Mouse (Mus musculus) cerebellum, postnatal 4 days (tissue): ENCODE measurements around the gene Pdrg1.

Source experiments
- DNase-seq, 2 experiments: peaks; one replicate each; pipeline ENCODE4 v3.0.0; 2022; ENCODE audit warnings: low spot score in 2 of 2, mixed read lengths in 1 of 2

Gene Pdrg1

GRCm38 (mm10) chr2:153031126-153032082, 16.2 kb upstream of the Pdrg1 start, which contains the start of gene Xkr7:
Xkr7 (plus strand) TSS chr2:153031852.
- peak in 1 of 2 experiments; percentile 64 for DNase-seq

GRCm38 (mm10) chr2:153030422-153030821, 15.2 kb upstream of the Pdrg1 start:
- peak in 1 of 2 experiments; percentile 50 for DNase-seq

DNA sequence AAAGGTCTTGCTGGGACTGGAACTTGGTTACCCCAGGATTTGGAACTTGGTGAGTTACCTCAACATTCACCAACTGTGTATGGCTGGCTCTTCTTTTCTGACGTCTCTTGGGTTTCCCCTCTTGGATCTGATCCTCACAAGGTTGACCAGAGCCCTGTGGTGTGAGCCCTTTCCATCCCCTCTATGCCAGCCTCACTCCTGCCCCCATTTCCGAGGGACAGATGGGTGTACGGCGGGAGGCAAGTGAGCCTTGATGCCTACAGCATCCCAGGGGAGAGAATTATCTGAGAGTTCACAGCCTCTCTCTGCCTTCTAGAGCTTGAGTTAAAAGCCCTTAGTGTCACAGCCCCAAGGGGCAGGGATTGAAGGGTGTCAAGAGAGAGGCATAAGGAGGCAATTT, 12.3 kb upstream of the Pdrg1 start:
- DNase-seq, result no peak

DNA sequence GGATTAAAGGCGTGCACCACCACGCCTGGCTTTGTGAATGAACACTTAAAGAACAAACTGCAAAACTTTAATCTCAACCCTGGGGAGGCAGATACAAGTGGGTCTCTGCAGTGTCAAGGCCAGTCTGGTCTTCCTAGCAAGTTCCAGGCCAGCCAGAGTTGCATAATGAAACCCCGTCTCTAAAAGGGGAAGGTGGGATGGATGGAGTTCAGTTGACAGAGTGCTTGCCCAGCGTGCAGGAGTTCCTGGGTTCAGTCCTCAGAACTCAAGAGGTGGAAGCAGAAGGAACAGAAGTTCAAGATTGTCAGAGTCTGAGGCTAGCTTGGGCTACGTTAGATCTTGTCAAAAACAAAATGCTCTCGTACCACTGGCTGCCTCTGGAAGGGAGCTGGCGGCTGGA, 10.8 kb upstream of the Pdrg1 start:
- DNase-seq, result no peak

DNA sequence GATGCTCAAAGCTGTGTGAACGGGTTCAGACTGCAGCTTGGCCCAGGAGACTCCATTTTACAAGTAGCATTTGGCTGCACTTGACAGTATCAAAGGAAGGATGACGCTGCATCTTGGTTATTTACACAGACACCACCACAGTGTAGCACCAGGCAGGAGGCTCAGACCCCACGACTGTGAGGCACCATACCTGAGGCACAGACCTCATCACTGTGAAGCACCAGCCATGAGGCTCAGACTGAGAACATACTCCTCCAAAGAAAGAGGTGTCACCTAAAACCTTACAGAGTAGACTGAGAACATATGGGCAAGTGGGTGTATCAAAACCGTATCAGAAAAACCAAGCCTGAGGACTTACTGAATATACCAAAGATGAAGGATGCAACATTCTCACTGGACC, 7.6 kb upstream of the Pdrg1 start:
- DNase-seq, result no peak

- no peak for DNase-seq
Measured at GRCm38 (mm10) chr2:153021163-153021562, 5.9 kb upstream of the Pdrg1 start.

DNA sequence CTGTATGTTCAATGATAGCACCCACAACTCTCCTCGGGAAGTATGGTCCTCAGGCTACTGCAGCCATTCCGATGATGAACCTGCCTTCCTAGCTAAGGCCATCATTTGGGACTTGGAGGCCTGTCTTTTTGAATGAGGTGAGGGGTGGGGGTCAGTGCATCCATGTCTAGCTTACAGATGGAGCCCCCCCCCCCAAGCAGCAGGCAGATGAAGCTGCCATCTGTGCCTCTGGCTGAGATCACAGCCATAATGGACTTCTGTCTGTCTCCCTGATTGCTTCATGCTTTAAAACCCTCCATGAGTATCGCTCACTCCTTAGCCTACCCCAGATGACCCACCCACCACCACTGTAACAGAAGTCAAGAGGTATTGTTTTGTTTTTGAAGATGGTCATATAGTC, 4.1 kb upstream of the Pdrg1 start:
- DNase-seq, result no peak

- no peak for DNase-seq
Measured at GRCm38 (mm10) chr2:153016786-153017185, 1.6 kb upstream of the Pdrg1 start.

DNA sequence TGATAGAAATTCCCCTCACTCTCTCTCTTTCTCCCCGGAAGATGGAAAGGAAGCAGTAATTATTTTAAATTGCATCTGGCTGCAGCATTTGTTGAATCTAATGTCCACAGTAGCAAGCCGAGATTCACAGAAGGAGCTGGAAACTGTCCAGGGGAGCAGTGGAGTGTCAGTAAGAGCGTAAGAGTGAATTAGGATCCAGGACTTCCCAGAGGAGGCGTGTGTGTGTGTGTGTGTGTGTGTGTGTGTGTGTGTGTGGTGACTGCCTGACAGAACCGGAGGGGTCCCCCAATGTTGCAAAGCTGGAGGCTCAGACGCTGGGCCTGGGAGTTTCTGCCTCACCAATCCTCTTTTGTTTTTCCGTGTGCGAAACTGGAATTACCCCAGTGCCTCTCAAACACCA, 577 bp upstream of the Pdrg1 start:
- DNase-seq, result peak in 1 of 2 experiments; percentile 62

- DNase-seq, result no peak
Measured at GRCm38 (mm10) chr2:153013724-153014515, 1.3 kb downstream of the Pdrg1 start.

DNA sequence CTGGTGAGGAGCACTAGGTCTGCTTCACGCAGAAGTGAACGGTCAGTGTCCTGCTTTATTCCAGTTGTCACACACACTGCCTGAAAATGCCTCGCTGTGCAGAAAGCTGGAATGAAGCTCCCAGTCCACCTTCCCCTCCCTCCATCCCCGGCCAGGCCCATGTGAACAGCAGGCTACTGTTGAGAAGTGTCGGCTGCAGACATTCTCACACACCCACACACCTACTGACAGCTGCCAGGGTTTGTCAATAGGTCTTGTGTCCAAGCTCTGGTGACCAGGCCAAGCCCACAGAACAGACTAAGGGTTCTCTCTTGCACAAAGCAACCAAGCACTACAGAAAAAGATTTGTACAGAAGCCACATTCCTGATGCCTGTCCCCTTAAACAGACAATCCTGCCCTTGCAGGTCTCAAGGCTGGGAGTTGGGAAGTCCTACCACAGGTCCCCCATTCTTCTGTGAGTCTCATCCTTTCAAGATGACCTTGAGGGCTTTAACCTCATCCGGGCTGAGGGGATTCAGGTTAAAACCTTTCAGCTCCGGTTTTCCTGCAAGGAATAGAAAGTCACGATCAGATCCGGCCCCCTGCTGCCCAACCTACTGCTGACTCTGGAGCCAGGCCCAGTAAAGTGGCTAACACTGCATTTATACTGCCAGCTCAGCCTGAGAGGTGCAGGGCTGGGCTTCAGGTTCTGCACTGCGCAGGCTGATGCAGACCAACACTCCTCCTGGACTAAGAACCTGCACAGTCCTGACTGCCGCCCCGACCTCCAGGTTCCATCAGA, 5.8 kb downstream of the Pdrg1 start:
- DNase-seq, result no peak

DNA sequence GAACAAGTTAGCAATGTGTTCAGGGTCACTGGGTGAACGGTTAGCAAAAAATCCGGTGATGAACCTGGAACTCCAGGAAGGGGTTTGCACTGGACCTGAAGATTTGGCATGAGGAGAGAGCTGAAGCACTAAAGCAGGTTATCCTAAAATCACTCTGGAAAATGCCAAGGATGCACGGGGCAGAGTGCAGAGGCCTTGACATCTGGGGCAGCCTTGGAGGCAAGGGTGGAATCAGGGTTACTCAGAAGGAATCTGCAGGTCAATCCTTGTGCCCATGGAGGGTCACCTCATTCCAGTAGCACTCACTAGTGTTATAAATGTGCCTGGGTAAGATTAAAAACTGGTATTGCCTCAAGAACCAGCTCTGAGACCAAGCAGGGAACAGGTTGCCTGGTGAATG, 9.2 kb downstream of the Pdrg1 start:
- DNase-seq, result no peak

DNA sequence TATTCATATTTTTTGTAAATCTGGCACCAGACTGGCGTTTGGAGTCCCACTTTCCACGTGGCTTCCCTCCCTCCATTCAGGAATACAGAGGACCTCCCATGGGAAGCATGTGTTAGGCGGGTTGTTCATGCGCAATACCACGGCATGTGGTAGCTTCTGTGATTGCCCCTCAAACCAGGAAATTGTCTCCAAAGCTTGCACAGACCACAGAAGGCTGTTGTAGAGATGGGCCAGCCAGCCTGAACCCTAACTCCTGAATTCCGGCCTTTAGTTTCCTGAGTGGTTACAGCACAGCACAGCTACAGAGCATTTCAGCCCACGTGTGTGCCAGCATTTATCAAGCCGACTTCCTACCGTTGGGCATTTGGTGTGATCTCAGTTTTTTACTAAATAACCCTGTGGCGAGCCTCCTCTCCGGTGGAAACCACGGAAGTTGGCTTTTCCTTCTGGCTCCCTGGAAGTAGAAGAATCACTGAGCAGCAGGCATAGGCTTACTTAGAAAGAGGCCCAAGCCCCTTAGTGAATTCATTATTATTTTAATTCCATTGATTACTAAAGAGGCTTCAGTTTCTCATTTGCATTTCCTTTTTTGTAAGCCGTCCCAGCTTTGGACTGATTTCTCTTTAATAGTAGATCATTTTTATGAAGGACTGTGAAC, 11.4 kb downstream of the Pdrg1 start:
- no peak for DNase-seq

- no peak for DNase-seq
Measured at GRCm38 (mm10) chr2:153002492-153003248, 12.6 kb downstream of the Pdrg1 start.

DNA sequence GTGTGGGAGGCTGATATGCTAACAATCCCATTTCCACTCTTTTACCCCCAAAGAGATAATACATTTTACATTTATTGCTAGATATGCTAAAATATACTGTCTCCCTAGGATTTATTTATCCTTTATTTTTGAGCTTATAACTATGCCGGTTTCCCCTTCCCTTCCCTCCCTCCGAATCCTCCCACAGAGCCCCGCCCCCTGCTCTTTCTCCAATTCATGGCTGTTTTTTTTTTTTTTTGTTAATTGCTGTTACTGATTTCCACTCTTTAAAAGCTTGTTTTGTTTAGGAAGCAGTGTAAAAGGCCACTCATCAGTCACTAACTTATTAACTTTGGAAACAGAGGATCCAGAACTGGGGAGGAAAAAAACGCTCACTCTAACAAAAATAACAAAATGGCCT, 18.2 kb downstream of the Pdrg1 start:
- DNase-seq, result no peak

DNA sequence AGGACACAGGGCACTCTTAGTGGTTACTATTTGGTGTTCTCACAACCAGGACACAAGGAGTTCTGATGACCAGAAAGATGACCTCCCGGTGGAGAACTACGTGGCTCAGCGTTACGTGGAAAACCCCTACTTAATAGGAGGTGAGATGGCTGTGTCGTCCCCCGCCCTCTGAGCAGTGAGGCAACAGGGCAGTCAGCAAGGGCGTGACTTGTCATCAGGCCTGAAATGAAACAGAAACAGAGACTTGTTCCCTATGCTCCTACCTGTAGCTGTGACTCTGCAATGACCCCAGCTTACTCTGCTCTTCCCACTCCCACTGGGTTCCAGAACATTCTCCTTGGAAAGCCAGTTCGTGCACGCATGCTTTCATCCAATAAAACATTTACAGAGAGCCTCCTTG, 23.7 kb downstream of the Pdrg1 start:
- no peak for DNase-seq

- no peak for DNase-seq
Measured at GRCm38 (mm10) chr2:152985582-152985981, 29.6 kb downstream of the Pdrg1 start.

DNA sequence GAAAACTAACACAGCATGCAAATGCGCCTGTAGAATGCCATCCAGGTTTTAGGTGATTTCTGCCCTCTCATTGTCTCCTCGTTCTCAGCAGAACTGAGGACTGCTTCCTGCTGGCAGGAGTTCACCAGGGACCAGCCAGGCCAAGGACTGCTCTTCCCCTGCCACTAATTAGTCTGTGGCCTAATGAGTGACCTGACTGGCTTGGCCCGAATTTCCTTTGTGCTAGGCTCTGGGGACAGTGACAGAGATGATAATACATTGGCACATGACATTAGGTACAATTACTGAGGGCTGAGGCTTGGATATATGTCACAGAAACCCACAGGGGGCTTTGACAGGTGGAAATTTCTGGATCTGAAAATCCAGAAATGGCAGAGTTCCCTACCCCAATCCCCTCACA, 38.2 kb downstream of the Pdrg1 start:
- DNase-seq, result no peak

DNA sequence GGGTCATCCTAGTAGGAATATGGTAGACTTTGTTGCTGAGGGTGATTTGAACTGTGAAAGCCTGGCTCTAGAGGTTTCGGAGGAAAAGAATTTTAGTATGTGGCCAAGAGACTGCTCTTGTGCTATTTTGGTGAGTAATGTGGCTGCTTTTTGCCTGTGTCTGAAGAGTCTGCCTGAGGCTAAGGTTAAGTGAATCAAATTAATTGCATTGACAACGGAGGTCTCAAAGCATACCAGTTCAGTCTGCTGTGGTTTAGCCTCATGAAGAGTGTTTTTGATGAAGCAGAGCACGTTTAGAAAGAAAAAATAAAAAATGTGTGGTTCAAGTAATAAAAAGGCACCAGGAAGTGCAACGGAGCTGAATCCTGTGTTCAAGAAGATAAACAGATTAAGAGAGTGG, 49.7 kb downstream of the Pdrg1 start:
- DNase-seq, result no peak

DNA sequence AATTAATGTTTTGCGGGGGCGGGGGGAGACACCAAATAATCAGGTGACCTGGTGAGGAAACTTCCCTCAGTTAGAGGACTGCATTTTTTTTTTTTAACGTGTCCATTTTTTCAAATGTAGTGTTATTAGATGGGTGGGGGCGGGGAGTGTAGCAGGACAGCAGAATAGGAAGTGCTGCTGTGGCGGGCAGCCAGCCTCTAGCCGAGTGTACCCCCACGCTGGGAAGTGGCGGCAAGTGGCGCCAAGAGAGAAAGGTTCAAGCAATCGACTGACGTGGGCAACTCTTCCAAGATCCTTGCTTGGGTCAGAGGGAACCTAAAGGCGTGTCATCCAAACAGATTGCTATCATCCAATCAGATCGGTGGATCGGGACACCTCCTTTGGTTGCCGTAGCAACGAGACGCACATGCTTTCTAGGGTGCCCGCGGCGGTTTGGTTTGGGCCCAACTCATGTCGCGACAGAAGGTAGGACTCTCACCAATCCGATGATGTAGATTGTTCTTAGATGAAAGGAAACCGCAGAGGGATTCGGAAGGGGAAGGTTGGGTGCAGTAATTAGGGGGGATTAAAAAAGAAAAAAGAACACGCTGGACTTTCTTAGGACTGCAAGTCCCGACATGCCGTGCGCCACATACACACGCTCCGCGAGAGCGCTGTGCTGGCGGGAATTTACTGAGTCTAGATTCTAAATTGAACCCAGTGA, 53.0 kb downstream of the Pdrg1 start, which contains the start of gene Ttll9:
Gene Ttll9, plus strand, starts transcription at position 395 of the 703 bp plus-strand sequence.
- DNase-seq, result peak; percentile 39 to 76
